Mouse (Mus musculus) stomach, embryonic 15.5 days (tissue): ENCODE data around the gene Gadd45g. TPM values are rescaled to one million over a fixed set of nuclear protein-coding genes. Genes with fewer than 3 reads are reported as not detected.
A peak's percentile ranks its signal among the peaks of the same experiment; 100 is the strongest.

ENCODE experiments used
- ATAC-seq: fragments of 200-750 bp; cut with Nextera tagmentation; 2 replicates; pipeline ENCODE4 v1.8.0; 2017; ENCODE audit warnings: low read depth, moderate number of reproducible peaks, moderate TSS enrichment; ENCODE audit not compliant: insufficient read depth, low FRiP score
- H3K27ac ChIP-seq: fragments of 300-500 bp; sonication (generic); 2 replicates; pipeline ENCODE4 v1.5.1; 2015; ENCODE audit warnings: mild to moderate bottlenecking, inconsistent platforms
- H3K27me3 ChIP-seq: fragments of 300-500 bp; sonication (generic); replicated peaks from 2 replicates; pipeline ENCODE4 v1.6.1; 2015; ENCODE audit warnings: inconsistent platforms
- H3K36me3 ChIP-seq: fragments of 300-500 bp; sonication (generic); 2 replicates; pipeline ENCODE4 v1.6.1; 2015; ENCODE audit warnings: inconsistent platforms
- H3K4me1 ChIP-seq: fragments of 300-500 bp; sonication (generic); 2 replicates; pipeline ENCODE4 v1.6.1; 2015; ENCODE audit warnings: inconsistent platforms
- H3K4me2 ChIP-seq: fragments of 300-500 bp; sonication (generic); 2 replicates; pipeline ENCODE4 v1.6.1; 2015; ENCODE audit warnings: mild to moderate bottlenecking, inconsistent platforms
- H3K4me3 ChIP-seq: fragments of 300-500 bp; sonication (generic); replicated peaks from 2 replicates; pipeline ENCODE4 v1.5.1; 2015; ENCODE audit warnings: inconsistent platforms
- H3K9ac ChIP-seq: fragments of 300-500 bp; sonication (generic); 2 replicates; pipeline ENCODE4 v1.6.1; 2015; ENCODE audit warnings: inconsistent platforms
- H3K9me3 ChIP-seq: fragments of 300-500 bp; sonication (generic); 2 replicates; pipeline ENCODE4 v1.6.1; 2016; ENCODE audit warnings: inconsistent platforms
- WGBS: fragments of 180-500 bp; shearing (Covaris S2); methylation state at CpG from one replicate; pipeline ENCODE4 v1.1.7; 2015; 5-methylcytosine and 5-hydroxymethylcytosine counted together
- polyA plus RNA-seq: library from polyadenylated mRNA; unstranded; fragments of >200 nt; fragmentation: Nextera tagmentation; extraction: Ambion mirVana; gene quantifications from 2 replicates; pipeline ENCODE4 v1.2.1, GENCODE M21; 2015

Gene Gadd45g
- polyA plus RNA-seq, 1 experiment from 2014 or later, result 39.0 TPM

DNA sequence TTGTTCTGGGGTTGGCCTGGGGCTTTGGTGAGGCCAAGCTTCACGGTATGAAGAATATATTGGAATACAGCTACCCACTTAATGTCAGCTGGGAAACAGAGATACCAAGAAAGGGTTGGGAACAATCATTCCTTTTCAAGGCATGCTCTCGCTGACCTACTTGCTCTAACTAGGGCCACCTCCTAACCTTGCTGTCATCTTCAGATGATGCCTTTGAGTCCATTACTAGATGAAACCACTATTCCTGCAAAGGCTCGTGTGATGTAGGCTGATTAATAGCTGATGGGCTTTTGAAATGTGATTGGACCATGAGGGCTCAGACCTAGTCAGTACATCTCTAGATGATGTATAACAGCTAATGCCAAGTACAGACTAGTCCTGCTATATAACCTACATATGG, 33.1 kb downstream of the Gadd45g start:
- H3K36me3 ChIP-seq, result no peaks in the 10 kb centered on the region
- ATAC-seq, result no peak
- H3K27me3 ChIP-seq, result no peaks in the 10 kb centered on the region
- H3K4me1 ChIP-seq, result no peaks in the 10 kb centered on the region
- H3K4me2 ChIP-seq, result no peak overlapping the region
- H3K27ac ChIP-seq, result no peak overlapping the region
- no peaks in the 10 kb centered on the region for H3K9me3 ChIP-seq
- H3K4me3 ChIP-seq, result no peak overlapping the region
- no peak overlapping the region for H3K9ac ChIP-seq
- 82% methylated on average over 3 of the region's 3 CpGs for WGBS

DNA sequence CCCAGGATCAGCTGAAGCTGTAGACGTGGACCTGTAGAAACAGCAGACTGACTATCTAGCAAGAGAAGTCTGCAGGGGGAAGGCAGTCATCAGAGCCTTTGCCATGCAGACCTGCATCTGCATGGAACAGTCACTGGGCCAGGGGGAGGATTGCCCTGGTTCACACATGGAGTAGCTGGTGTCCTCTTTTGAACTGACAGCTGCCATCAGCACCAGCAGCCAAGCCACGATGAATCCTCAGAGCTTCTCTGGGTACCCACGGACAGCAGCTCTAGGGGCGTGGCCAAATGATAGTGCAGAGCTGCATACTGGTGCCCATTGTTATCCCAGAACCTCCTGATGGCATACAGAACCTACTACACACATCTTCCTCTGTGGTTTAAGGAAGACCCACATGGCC, 33.5 kb downstream of the Gadd45g start:
- Histone ChIP-seq H3K9ac (no peak overlapping the region), H3K4me3 (no peak overlapping the region), H3K4me2 (no peak overlapping the region), H3K4me1 (no peaks in the 10 kb centered on the region), H3K27ac (no peak overlapping the region), H3K9me3 (no peaks in the 10 kb centered on the region), H3K36me3 (no peaks in the 10 kb centered on the region), H3K27me3 (no peaks in the 10 kb centered on the region)
- WGBS, result 68% methylated on average over 4 of the region's 4 CpGs
- no peak for ATAC-seq

DNA sequence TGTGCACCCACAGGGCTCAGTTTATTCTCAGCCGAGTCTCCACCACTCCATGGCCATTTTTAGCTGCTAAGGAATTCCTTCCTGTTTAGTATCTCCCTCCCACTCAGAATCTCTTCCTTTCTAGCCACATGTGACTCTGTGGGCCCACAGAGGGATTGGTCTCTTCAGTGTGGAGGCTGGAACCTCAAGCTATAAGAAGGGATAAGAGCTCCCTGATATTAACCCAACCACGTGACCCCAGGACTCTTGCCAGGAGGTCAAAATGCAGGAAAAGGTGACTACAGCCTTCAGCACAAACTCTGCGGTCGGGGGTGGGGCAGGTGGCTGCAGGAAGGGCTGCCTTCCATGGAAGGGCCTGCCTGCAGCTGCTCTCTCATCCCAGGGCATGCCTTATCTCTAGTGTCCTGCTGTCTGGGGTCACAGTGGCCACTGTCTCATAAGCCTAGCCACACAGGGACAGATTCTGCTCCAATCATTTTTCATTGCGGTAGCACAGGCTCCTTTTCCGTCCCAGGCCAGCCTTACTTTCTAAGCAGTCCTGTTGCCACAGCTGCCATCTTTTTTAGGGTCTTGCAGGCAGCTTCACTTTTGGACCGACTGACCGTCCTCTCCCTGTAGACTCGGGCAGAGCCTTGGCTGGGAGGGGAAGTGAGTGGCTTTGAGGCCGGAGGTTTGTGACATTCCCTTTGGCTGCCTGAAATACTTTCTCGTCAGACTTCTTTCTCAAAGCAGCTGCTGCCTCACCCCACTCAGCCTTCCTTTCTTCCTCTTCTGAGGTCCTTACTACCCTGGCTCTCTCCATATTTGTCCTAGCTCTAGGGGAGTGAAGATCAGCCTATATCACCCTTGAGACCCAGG, 35.0 kb downstream of the Gadd45g start:
- no peaks in the 10 kb centered on the region for H3K9me3 ChIP-seq
- ATAC-seq, result no peak
- no peak overlapping the region for H3K9ac ChIP-seq
- no peaks in the 10 kb centered on the region for H3K27me3 ChIP-seq
- 41% methylated on average over 11 of the region's 11 CpGs for WGBS
- no peak overlapping the region for H3K27ac ChIP-seq
- no peaks in the 10 kb centered on the region for H3K36me3 ChIP-seq
- no peaks in the 10 kb centered on the region for H3K4me1 ChIP-seq
- H3K4me2 ChIP-seq, result no peak overlapping the region
- no peak overlapping the region for H3K4me3 ChIP-seq

DNA sequence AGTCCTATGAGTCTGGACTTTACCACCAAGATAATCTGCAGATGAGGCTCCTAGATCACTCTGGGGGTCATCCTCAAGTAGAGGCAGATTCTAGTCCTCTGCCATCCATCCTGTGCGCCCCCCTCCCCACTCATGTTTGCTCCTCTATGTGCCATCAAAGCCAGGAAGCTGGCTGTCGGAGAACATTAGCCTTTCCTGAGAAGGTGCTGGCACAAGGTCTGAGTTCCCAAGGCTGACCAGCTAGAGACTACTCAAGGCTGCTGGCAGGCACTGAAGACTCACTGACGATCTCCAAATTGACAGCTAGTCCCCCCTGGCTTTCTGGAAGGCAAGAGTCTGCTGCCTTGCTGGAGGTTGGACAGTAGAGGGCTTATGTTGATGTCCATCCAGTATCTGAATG, 35.7 kb downstream of the Gadd45g start:
- no peak overlapping the region for H3K4me2 ChIP-seq
- H3K27ac ChIP-seq, result no peak overlapping the region

DNA sequence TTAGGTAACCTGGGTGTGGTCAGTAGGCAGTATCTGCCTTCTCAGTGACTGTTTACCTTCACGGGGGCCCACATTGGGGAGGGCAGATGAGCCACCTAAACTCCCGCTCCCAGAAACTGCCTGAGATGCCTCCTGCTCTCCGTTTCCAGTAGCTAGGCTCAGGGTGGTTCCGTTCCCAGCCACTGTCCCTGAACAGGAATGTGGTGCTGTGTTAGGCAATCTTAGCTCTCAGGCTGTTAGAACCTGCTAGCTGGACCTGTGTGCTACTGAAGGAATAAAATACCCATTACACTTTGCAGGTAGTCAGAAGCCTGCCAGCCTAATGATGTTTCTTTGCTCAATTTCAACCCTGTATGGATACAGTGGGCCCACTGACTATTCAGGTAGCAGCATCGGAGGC, 37.8 kb downstream of the Gadd45g start:
- H3K27ac ChIP-seq, result no peak overlapping the region
- 54% methylated on average over 5 of the region's 5 CpGs for WGBS
- ATAC-seq, result no peak

More for the DNA sequence above, 35.7 kb downstream of the Gadd45g start:
- H3K4me1 ChIP-seq, result no peaks in the 10 kb centered on the region
- no peak overlapping the region for H3K9ac ChIP-seq
- H3K4me3 ChIP-seq, result no peak overlapping the region
- H3K36me3 ChIP-seq, result no peaks in the 10 kb centered on the region
- no peaks in the 10 kb centered on the region for H3K27me3 ChIP-seq
- WGBS, result 78% methylated on average over 3 of the region's 3 CpGs
- H3K9me3 ChIP-seq, result no peaks in the 10 kb centered on the region
- no peak for ATAC-seq

DNA sequence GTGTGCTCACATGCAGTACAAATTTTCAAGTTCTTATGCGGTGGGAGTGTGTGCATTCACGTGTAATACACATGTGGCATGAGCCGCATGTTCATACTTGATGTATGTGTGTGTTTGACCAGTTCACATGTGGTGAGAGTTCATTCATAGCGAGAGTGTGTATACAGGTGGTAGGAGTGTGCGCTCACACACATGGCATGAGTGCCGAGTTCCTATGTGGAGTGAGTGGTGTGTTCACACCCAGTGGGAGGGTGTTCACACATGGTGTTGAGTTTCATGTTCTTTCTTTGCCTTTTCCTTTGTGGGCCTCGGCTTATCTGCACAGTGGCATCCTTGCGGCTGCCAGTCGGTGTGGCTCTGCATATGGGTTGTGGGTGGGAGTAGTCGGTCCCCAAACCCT, 39.1 kb downstream of the Gadd45g start:
- Histone ChIP-seq H3K9me3 (no peaks in the 10 kb centered on the region), H3K27me3 (no peaks in the 10 kb centered on the region), H3K4me2 (no peak overlapping the region), H3K27ac (no peak overlapping the region), H3K4me1 (no peaks in the 10 kb centered on the region), H3K9ac (no peak overlapping the region), H3K4me3 (no peak overlapping the region), H3K36me3 (no peaks in the 10 kb centered on the region)
- 88% methylated on average over 10 of the region's 10 CpGs for WGBS
- no peak for ATAC-seq

More for the DNA sequence above, 37.8 kb downstream of the Gadd45g start:
- Histone ChIP-seq H3K4me3 (no peak overlapping the region), H3K27me3 (no peaks in the 10 kb centered on the region), H3K9ac (no peak overlapping the region), H3K4me1 (no peaks in the 10 kb centered on the region), H3K9me3 (no peaks in the 10 kb centered on the region), H3K4me2 (no peak overlapping the region), H3K36me3 (no peaks in the 10 kb centered on the region)

DNA sequence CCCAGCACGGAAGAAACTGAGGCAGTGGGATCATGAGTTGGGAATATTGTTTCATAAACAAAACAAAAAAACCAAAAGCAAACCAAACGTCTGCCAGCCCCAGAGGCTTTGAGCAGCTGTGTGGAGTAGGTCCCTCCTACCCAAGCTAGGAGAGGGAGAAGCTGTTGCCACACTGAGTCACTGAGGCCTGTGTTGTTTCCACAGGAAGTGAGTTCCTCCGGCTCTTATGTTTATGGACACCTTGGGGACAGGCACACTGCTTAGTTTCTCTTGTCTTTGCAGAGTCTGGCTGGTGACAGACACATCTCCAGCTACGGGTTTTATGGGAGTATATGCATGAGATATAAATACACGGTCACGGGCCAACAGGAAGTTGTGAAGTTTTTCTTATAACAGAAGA, 39.6 kb downstream of the Gadd45g start:
- H3K27me3 ChIP-seq, result no peaks in the 10 kb centered on the region
- H3K4me2 ChIP-seq, result no peak overlapping the region
- no peaks in the 10 kb centered on the region for H3K36me3 ChIP-seq
- no peak for ATAC-seq
- no peak overlapping the region for H3K27ac ChIP-seq
- H3K9me3 ChIP-seq, result no peaks in the 10 kb centered on the region
- no peak overlapping the region for H3K4me3 ChIP-seq
- H3K4me1 ChIP-seq, result no peaks in the 10 kb centered on the region
- H3K9ac ChIP-seq, result no peak overlapping the region
- 50% methylated on average over 6 of the region's 6 CpGs for WGBS

DNA sequence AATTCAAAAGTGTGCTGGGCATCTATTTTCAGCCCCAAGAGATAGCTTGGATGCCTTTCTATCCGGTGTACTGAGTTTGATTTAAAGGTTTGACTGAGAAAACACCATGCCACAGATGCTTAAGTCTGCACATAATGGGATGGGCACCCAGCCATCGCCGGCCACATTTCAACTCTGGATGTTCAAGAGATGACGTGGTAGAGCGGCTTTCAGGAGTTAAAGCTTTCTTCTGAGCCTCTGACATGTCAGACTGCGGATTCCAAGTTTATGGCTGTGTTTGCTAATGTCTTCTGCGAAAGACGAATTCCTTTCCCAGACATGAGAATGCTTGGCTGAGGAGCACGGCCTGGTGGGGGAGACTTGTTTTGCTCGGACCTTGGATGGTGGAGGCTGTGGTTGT, 40.2 kb downstream of the Gadd45g start:
- Histone ChIP-seq H3K9me3 (no peaks in the 10 kb centered on the region), H3K4me2 (no peak overlapping the region), H3K4me1 (no peaks in the 10 kb centered on the region), H3K27ac (no peak overlapping the region), H3K9ac (no peak overlapping the region), H3K27me3 (no peaks in the 10 kb centered on the region), H3K4me3 (no peak overlapping the region), H3K36me3 (no peaks in the 10 kb centered on the region)
- WGBS, result 49% methylated on average over 10 of the region's 10 CpGs
- ATAC-seq, result no peak

DNA sequence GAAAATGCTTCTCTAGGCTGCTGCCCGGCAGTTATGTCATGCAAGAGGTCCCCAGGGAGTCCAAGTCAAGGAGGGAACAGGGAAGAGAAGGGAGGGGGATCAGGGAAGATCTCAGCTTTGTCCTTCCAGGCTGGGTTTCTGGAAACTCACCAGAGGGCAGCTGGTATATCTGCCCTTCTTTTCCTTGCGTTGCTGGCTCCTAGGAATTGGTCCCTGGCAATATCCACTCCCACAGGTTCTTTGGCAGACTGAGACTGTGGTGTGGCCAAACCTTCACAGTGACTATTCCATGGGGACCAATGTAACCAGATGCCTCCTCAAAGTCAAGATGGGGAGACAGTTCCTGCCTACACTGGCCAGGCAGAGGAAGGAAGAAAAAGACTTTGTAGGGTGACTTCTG, 41.9 kb downstream of the Gadd45g start:
- no peaks in the 10 kb centered on the region for H3K9me3 ChIP-seq
- no peak overlapping the region for H3K9ac ChIP-seq
- no peaks in the 10 kb centered on the region for H3K4me1 ChIP-seq
- no peak for ATAC-seq
- no peak overlapping the region for H3K4me2 ChIP-seq
- H3K4me3 ChIP-seq, result no peak overlapping the region
- H3K36me3 ChIP-seq, result no peaks in the 10 kb centered on the region
- H3K27ac ChIP-seq, result no peak overlapping the region
- no peaks in the 10 kb centered on the region for H3K27me3 ChIP-seq
- WGBS, result 75% methylated on average over 2 of the region's 2 CpGs

DNA sequence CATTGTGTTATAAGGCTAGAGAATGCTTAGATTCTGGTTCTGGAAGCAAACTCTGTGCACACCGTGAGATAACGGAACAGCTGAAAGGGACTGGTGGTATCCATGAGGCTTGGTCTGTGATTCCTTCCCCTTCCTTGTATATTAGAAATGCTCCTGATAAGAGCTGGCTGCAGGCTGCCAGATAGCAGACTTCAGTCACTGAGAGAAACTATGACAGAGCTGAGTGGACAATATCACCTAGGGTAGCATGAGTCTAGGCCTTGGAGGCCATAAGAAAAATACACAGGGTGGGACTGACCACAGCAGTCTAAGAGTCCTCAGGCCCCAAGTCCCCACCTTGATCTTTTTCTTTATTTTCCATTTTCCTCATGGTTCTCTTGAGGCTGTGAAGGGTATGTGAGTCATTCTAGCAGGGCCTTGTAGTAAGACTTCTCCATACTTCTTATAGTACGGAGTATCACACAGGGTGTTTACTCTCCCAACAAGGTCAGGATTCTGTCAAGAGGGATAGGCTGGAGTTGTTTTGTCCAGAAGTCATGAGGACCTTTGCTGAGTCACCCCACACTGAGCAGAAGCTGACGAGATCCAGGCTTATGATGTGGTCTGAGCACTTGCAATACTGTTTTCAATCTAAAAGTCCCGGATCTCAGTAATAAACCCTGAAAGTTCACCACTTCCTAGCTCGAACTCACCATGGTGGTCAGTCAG, 45.5 kb downstream of the Gadd45g start:
- H3K27ac ChIP-seq, result no peak overlapping the region
- no peak for ATAC-seq
- H3K4me1 ChIP-seq, result no peaks in the 10 kb centered on the region
- H3K9ac ChIP-seq, result no peak overlapping the region
- H3K4me3 ChIP-seq, result no peak overlapping the region
- no peaks in the 10 kb centered on the region for H3K9me3 ChIP-seq
- H3K27me3 ChIP-seq, result no peaks in the 10 kb centered on the region
- 79% methylated on average over 6 of the region's 6 CpGs for WGBS
- H3K36me3 ChIP-seq, result no peaks in the 10 kb centered on the region
- H3K4me2 ChIP-seq, result no peak overlapping the region

DNA sequence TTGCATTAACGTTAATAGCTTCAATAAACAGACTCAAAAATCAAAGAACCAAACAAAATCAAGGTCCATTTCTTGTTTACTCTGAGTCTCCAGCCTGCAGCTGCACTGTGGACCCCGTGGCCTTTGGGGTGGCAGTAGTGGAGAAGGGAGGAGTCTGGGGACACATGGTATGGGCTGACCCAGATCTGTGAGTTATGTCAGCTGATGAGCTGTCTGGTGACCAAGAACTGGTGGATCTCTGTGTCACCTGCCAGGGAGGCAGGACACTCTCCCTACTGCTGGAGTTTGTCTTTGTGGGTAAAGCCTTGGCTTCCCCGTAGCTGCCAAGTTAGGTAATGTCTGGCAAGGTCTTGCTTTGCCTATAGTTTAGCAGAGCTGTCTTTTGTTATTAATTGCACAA, 51.1 kb downstream of the Gadd45g start:
- Histone ChIP-seq H3K27me3 (no peaks in the 10 kb centered on the region), H3K9ac (no peak overlapping the region), H3K36me3 (no peaks in the 10 kb centered on the region), H3K27ac (no peak overlapping the region), H3K9me3 (no peaks in the 10 kb centered on the region), H3K4me3 (no peak overlapping the region), H3K4me1 (peaks cover 7% of the 10 kb centered on the region), H3K4me2 (no peak overlapping the region)
- 68% methylated on average over 3 of the region's 3 CpGs for WGBS
- peak; percentile 47; the same call in 1 of the 2 replicates for ATAC-seq
